Mouse (Mus musculus): ENCODE measurements around the gene Cyp2a5. TPM values are rescaled to one million over a fixed set of nuclear protein-coding genes. Genes with fewer than 3 reads are reported as not detected.
"Not testable (repeated sequence)": the region's sequence is repeated elsewhere in the genome, so short reads cannot be mapped to it uniquely, and the experiment has no call there.

The Cyp2a5 gene
- not detected in 2 replicates for polyA plus RNA-seq (2015; fragmentation: Nextera tagmentation; extraction: Ambion mirVana)

- not testable (repeated sequence) for H3K4me3 ChIP-seq (replicated peaks); H3K9me3 ChIP-seq; H3K36me3 ChIP-seq; H3K9ac ChIP-seq; H3K4me2 ChIP-seq (replicated peaks); H3K4me1 ChIP-seq (replicated peaks); H3K27ac ChIP-seq; H3K27me3 ChIP-seq (replicated peaks)
- peak; percentile 36; the same call in 1 of the 2 replicates for ATAC-seq
- WGBS = 81% methylated on average over 3 of the region's 3 CpGs
These were observed at the start of gene Cyp2a5 for GRCm38 (mm10) chr7:26835059-26835458. Cyp2a5 (plus strand) TSS chr7:26835305.

- WGBS = 50% methylated on average over 1 of the region's 1 CpGs
- not testable (repeated sequence) for H3K9ac ChIP-seq; H3K36me3 ChIP-seq; H3K27ac ChIP-seq; H3K27me3 ChIP-seq (replicated peaks); H3K4me1 ChIP-seq (replicated peaks); H3K9me3 ChIP-seq; H3K4me2 ChIP-seq (replicated peaks); H3K4me3 ChIP-seq (replicated peaks); ATAC-seq
These were observed 49.1 kb upstream of the Cyp2a5 start for GRCm38 (mm10) chr7:26786013-26786412.

GRCm38 (mm10) chr7:26789984-26790383 is 45.1 kb upstream of the Cyp2a5 start:
- no peak overlapping the region for H3K4me3 ChIP-seq (replicated peaks)
- no peaks in the 10 kb centered on the region for H3K9me3 ChIP-seq
- no peak for ATAC-seq
- no peaks in the 10 kb centered on the region for H3K36me3 ChIP-seq
- no peak overlapping the region for H3K9ac ChIP-seq
- H3K27me3 ChIP-seq (replicated peaks) = no peaks in the 10 kb centered on the region
- no peak overlapping the region for H3K27ac ChIP-seq
- 59% methylated on average over 6 of the region's 6 CpGs for WGBS
- no peaks in the 10 kb centered on the region for H3K4me1 ChIP-seq (replicated peaks)
- H3K4me2 ChIP-seq (replicated peaks) = no peak overlapping the region

- H3K27me3 ChIP-seq (replicated peaks) = no peaks in the 10 kb centered on the region
- no peak for ATAC-seq
- H3K27ac ChIP-seq = no peak overlapping the region
- H3K9me3 ChIP-seq = no peaks in the 10 kb centered on the region
- H3K4me3 ChIP-seq (replicated peaks) = no peak overlapping the region
- no peaks in the 10 kb centered on the region for H3K4me1 ChIP-seq (replicated peaks)
- H3K9ac ChIP-seq = no peak overlapping the region
- H3K4me2 ChIP-seq (replicated peaks) = no peak overlapping the region
- no peaks in the 10 kb centered on the region for H3K36me3 ChIP-seq
These were observed 35.0 kb upstream of the Cyp2a5 start for GRCm38 (mm10) chr7:26800104-26800503.

GRCm38 (mm10) chr7:26800996-26801395 is 34.1 kb upstream of the Cyp2a5 start:
- Histone ChIP-seq H3K27ac (no peak overlapping the region), H3K36me3 (no peaks in the 10 kb centered on the region), H3K4me3 (replicated peaks) (no peak overlapping the region), H3K4me1 (replicated peaks) (no peaks in the 10 kb centered on the region), H3K4me2 (replicated peaks) (no peak overlapping the region), H3K9me3 (no peaks in the 10 kb centered on the region), H3K9ac (no peak overlapping the region), H3K27me3 (replicated peaks) (no peaks in the 10 kb centered on the region)
- no peak for ATAC-seq
- 82% methylated on average over 1 of the region's 1 CpGs for WGBS

GRCm38 (mm10) chr7:26808592-26808991 is 26.5 kb upstream of the Cyp2a5 start, which contains the start of gene Cyp2g1:
Cyp2g1 (plus strand) TSS chr7:26808892.
- no peak for ATAC-seq
- no peaks in the 10 kb centered on the region for H3K9me3 ChIP-seq
- no peaks in the 10 kb centered on the region for H3K27me3 ChIP-seq (replicated peaks)
- no peak within 1 kb of the TSS for H3K27ac ChIP-seq
- no peak within 1 kb of the TSS for H3K4me2 ChIP-seq (replicated peaks)
- no peaks in the 10 kb centered on the region for H3K4me1 ChIP-seq (replicated peaks)
- WGBS = 96% methylated on average over 2 of the region's 2 CpGs
- no peak within 1 kb of the TSS for H3K9ac ChIP-seq
- H3K36me3 ChIP-seq = no peaks in the 10 kb centered on the region
- H3K4me3 ChIP-seq (replicated peaks) = no peak within 1 kb of the TSS

GRCm38 (mm10) chr7:26831556-26832292 is 3.4 kb upstream of the Cyp2a5 start:
- not testable (repeated sequence) for H3K4me1 ChIP-seq (replicated peaks); H3K4me2 ChIP-seq (replicated peaks); H3K9me3 ChIP-seq; H3K27ac ChIP-seq; H3K27me3 ChIP-seq (replicated peaks); H3K4me3 ChIP-seq (replicated peaks); ATAC-seq; H3K36me3 ChIP-seq; H3K9ac ChIP-seq
- 69% methylated on average over 9 of the region's 9 CpGs for WGBS

GRCm38 (mm10) chr7:26832668-26833067 is 2.4 kb upstream of the Cyp2a5 start:
- 72% methylated on average over 7 of the region's 7 CpGs for WGBS
- not testable (repeated sequence) for H3K36me3 ChIP-seq; H3K9ac ChIP-seq; H3K4me2 ChIP-seq (replicated peaks); H3K4me1 ChIP-seq (replicated peaks); H3K27ac ChIP-seq; ATAC-seq; H3K27me3 ChIP-seq (replicated peaks); H3K9me3 ChIP-seq; H3K4me3 ChIP-seq (replicated peaks)

- 78% methylated on average over 2 of the region's 2 CpGs for WGBS
- not testable (repeated sequence) for H3K9ac ChIP-seq; H3K36me3 ChIP-seq; H3K4me2 ChIP-seq (replicated peaks); ATAC-seq; H3K27me3 ChIP-seq (replicated peaks); H3K4me1 ChIP-seq (replicated peaks); H3K4me3 ChIP-seq (replicated peaks); H3K9me3 ChIP-seq; H3K27ac ChIP-seq
These were observed 8.3 kb downstream of the Cyp2a5 start for GRCm38 (mm10) chr7:26843400-26843799.

- not testable (repeated sequence) for H3K4me2 ChIP-seq (replicated peaks); H3K4me1 ChIP-seq (replicated peaks); H3K27me3 ChIP-seq (replicated peaks); ATAC-seq; H3K36me3 ChIP-seq; H3K9ac ChIP-seq; H3K27ac ChIP-seq; H3K4me3 ChIP-seq (replicated peaks); H3K9me3 ChIP-seq
These were observed 15.0 kb downstream of the Cyp2a5 start for GRCm38 (mm10) chr7:26850063-26850462.

- not testable (repeated sequence) for H3K4me3 ChIP-seq (replicated peaks); H3K27me3 ChIP-seq (replicated peaks); H3K36me3 ChIP-seq; H3K27ac ChIP-seq; H3K9me3 ChIP-seq; H3K4me1 ChIP-seq (replicated peaks); ATAC-seq; H3K4me2 ChIP-seq (replicated peaks); H3K9ac ChIP-seq
These were observed 43.5 kb downstream of the Cyp2a5 start for GRCm38 (mm10) chr7:26878581-26878980.

GRCm38 (mm10) chr7:26880600-26880999 is 45.5 kb downstream of the Cyp2a5 start:
- H3K27ac ChIP-seq; H3K36me3 ChIP-seq; H3K9me3 ChIP-seq; ATAC-seq; H3K4me2 ChIP-seq (replicated peaks); H3K4me1 ChIP-seq (replicated peaks); H3K27me3 ChIP-seq (replicated peaks); H3K9ac ChIP-seq; H3K4me3 ChIP-seq (replicated peaks): not testable (repeated sequence)
- WGBS = 85% methylated on average over 3 of the region's 3 CpGs

Data from intestine, embryonic 15.5 days (tissue).